In the genomic region with DNA sequence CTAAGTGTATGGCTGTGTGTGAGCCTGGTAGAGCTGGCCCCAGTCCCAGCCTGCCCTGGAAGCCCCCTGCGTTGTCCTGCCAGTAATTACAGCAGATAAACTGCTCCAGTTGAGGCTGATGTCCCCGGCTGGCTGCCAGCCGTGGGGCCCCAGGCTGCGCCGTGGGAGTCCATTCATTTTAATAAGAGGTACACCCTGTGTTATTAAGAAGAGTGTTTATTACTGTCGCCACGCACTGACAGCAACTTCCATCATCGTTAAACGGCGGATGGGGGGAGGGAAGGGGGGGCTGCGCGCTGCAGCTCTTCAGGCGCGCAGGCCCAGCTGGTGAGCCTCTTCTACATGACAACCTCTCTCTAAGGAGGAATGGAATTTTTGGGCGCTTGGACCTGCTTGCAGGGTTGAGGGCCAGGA, we compare ENCODE assay signal across 12 mouse cellular contexts. TPM values are rescaled to one million over a fixed set of nuclear protein-coding genes. Genes with fewer than 3 reads are reported as not detected.
DNase-seq lines count a peak whose midpoint lies in the region; ATAC-seq and TF ChIP-seq lines count a peak whose summit lies in the region.
"Had no signal": no experiment of that assay in that cellular context is flagged by ENCODE, and none has a peak within 500 bp of the region (broad histone marks: within the 10 kb centered on the region; RNA-seq: fewer than 3 reads in every experiment).

No protein-coding gene starts in this region.

- peak overlapping the region; percentile 45 for H3K4me2 ChIP-seq in heart, embryonic 14.5 days (ENCODE audit: low read length)
- H3K4me2 ChIP-seq in lung, embryonic 14.5 days, result no peak overlapping the region
- no peak overlapping the region for H3K4me2 ChIP-seq in lung, postnatal 0 days (replicated peaks; ENCODE audit: low read depth, low read length)
- 0 out of 2 replicates have a peak overlapping the region, but pooled peaks have one; percentile 15 for H3K4me2 ChIP-seq in forebrain, embryonic 12.5 days
- H3K4me2 ChIP-seq in hindbrain, postnatal 0 days (ENCODE audit: low read depth, low read length), result peak overlapping the region; percentile 8; the same call in 1 of the 2 replicates
- H3K4me2 ChIP-seq: liver, embryonic 13.5 days had no signal

- no peaks in the 10 kb centered on the region for H3K27me3 ChIP-seq in heart, embryonic 14.5 days (ENCODE audit: control insufficient read depth, insufficient read depth, low read length)
- H3K27me3 ChIP-seq in lung, embryonic 14.5 days (ENCODE audit: insufficient read depth, low read length), result no peaks in the 10 kb centered on the region
- H3K27me3 ChIP-seq in lung, postnatal 0 days (replicated peaks; ENCODE audit: insufficient read depth, low read length), result no peaks in the 10 kb centered on the region
- H3K27me3 ChIP-seq in forebrain, embryonic 12.5 days, result peaks cover 7% of the 10 kb centered on the region; the same call in 1 of the 2 replicates
- no peaks in the 10 kb centered on the region for H3K27me3 ChIP-seq in hindbrain, postnatal 0 days (ENCODE audit: insufficient read depth, low read length)

- ATAC-seq in heart, embryonic 14.5 days (ENCODE audit: insufficient number of reproducible peaks, insufficient read depth, low FRiP score, low read depth), result no peak
- ATAC-seq in lung, embryonic 14.5 days (ENCODE audit: insufficient read depth), result peak; percentile 73
- ATAC-seq in lung, postnatal 0 days, result no peak
- ATAC-seq in forebrain, embryonic 12.5 days (ENCODE audit: low FRiP score), result peak; percentile 63; the same call in 1 of the 2 replicates
- peak; percentile 47; the same call in 1 of the 2 replicates for ATAC-seq in hindbrain, postnatal 0 days

- H3K36me3 ChIP-seq in heart, embryonic 14.5 days (ENCODE audit: control insufficient read depth, insufficient read depth, low read length), result no peaks in the 10 kb centered on the region
- no peaks in the 10 kb centered on the region for H3K36me3 ChIP-seq in lung, embryonic 14.5 days (ENCODE audit: insufficient read depth)
- no peaks in the 10 kb centered on the region for H3K36me3 ChIP-seq in lung, postnatal 0 days (ENCODE audit: insufficient read depth, low read length)
- H3K36me3 ChIP-seq in forebrain, embryonic 12.5 days (replicated peaks), result no peaks in the 10 kb centered on the region
- H3K36me3 ChIP-seq in hindbrain, postnatal 0 days (ENCODE audit: insufficient read depth, low read length), result no peaks in the 10 kb centered on the region
- H3K36me3 ChIP-seq: liver, embryonic 13.5 days had no signal

- no peak overlapping the region; a peak in 1 of 4 replicates for H3K4me3 ChIP-seq in heart, embryonic 14.5 days (ENCODE audit: control insufficient read depth in 1 of 2, insufficient read depth in 1 of 2, low read depth in 1 of 2, low read length in 2 of 2)
- H3K4me3 ChIP-seq in lung, embryonic 14.5 days (ENCODE audit: low read depth, low read length), result no peak overlapping the region
- H3K4me3 ChIP-seq in lung, postnatal 0 days (ENCODE audit: low read depth, low read length), result no peak overlapping the region
- no peak overlapping the region for H3K4me3 ChIP-seq in forebrain, embryonic 12.5 days (replicated peaks)
- H3K4me3 ChIP-seq in hindbrain, postnatal 0 days (ENCODE audit: low read length), result no peak overlapping the region
- H3K4me3 ChIP-seq: liver, embryonic 13.5 days had no signal

- intact Hi-C loops in heart, postnatal 14 days (cut with DNase I), result no loop called here
- intact Hi-C loops in gastrocnemius, postnatal 36 days (cut with DNase I), result no loop called here

- TF ChIP-seq EP300 in lung, postnatal 0 days (IDR thresholded peaks at IDR 0.05), result no peak

- H3K4me1 ChIP-seq in heart, embryonic 14.5 days (ENCODE audit: control insufficient read depth in 2 of 2, insufficient read depth in 2 of 2, low read length in 2 of 2), result peaks cover 8 to 19% of the 10 kb centered on the region in 2 experiments
- no peaks in the 10 kb centered on the region for H3K4me1 ChIP-seq in lung, embryonic 14.5 days (ENCODE audit: insufficient read depth)
- H3K4me1 ChIP-seq in lung, postnatal 0 days (ENCODE audit: insufficient read depth, low read depth, low read length), result no peaks in the 10 kb centered on the region; the same call in 1 of the 2 replicates
- H3K4me1 ChIP-seq in forebrain, embryonic 12.5 days, result peaks cover 17% of the 10 kb centered on the region
- peaks cover 7% of the 10 kb centered on the region; the same call in 1 of the 2 replicates for H3K4me1 ChIP-seq in hindbrain, postnatal 0 days (ENCODE audit: insufficient read depth, low read length)
- H3K4me1 ChIP-seq: liver, embryonic 13.5 days had no signal

- H3K27ac ChIP-seq in heart, embryonic 14.5 days (replicated peaks in 1 of 2; ENCODE audit: control insufficient read depth in 1 of 2, insufficient read depth in 1 of 2, low read depth in 2 of 2, low read length in 2 of 2), result no peak overlapping the region
- H3K27ac ChIP-seq in lung, embryonic 14.5 days (ENCODE audit: low read depth), result no peak overlapping the region
- no peak overlapping the region for H3K27ac ChIP-seq in lung, postnatal 0 days (ENCODE audit: low read length)
- H3K27ac ChIP-seq in forebrain, embryonic 12.5 days, result no peak overlapping the region
- H3K27ac ChIP-seq in hindbrain, postnatal 0 days, result no peak overlapping the region
- H3K27ac ChIP-seq: liver, embryonic 13.5 days had no signal

- H3K9me3 ChIP-seq in heart, embryonic 14.5 days (ENCODE audit: control insufficient read depth, low read length), result no peaks in the 10 kb centered on the region
- no peaks in the 10 kb centered on the region for H3K9me3 ChIP-seq in lung, embryonic 14.5 days (ENCODE audit: low read depth, low read length)
- no peaks in the 10 kb centered on the region for H3K9me3 ChIP-seq in lung, postnatal 0 days (ENCODE audit: low read length)
- H3K9me3 ChIP-seq in forebrain, embryonic 12.5 days, result no peaks in the 10 kb centered on the region
- H3K9me3 ChIP-seq in hindbrain, postnatal 0 days (ENCODE audit: low read length), result no peaks in the 10 kb centered on the region
- H3K9me3 ChIP-seq: liver, embryonic 13.5 days had no signal

- no peak for DNase-seq in heart, postnatal 14 days
- peak; percentile 70 for DNase-seq in lung, embryonic 14.5 days
- no peak for DNase-seq in lung, postnatal 0 days (ENCODE audit: low spot score)
- DNase-seq in hindbrain, postnatal 0 days (ENCODE audit: low spot score), result peak; percentile 60
- DNase-seq in layer of hippocampus, adult 11-12 months (ENCODE audit: low spot score), result no peak
- no peak for DNase-seq in gastrocnemius, postnatal 36 days
- DNase-seq: B cell, adult 2 months; gastrocnemius, postnatal 25 days; liver, embryonic 13.5 days; thymus, postnatal 4 days had no signal

- WGBS in heart, embryonic 14.5 days, result 36% methylated on average over 15 of the region's 15 CpGs
- WGBS in lung, embryonic 14.5 days, result 26% methylated on average over 15 of the region's 15 CpGs
- WGBS in lung, postnatal 0 days, result 50% methylated on average over 15 of the region's 15 CpGs
- 45% methylated on average over 15 of the region's 15 CpGs for WGBS in forebrain, embryonic 12.5 days
- WGBS in hindbrain, postnatal 0 days, result 28% methylated on average over 15 of the region's 15 CpGs

- H3K9ac ChIP-seq in heart, embryonic 14.5 days (ENCODE audit: low read length), result no peak overlapping the region
- no peak overlapping the region for H3K9ac ChIP-seq in lung, embryonic 14.5 days
- no peak overlapping the region for H3K9ac ChIP-seq in lung, postnatal 0 days (replicated peaks; ENCODE audit: low read depth)
- H3K9ac ChIP-seq in forebrain, embryonic 12.5 days, result no peak overlapping the region
- H3K9ac ChIP-seq in hindbrain, postnatal 0 days (replicated peaks; ENCODE audit: low read length), result 0 out of 2 replicates have a peak overlapping the region, but pooled peaks have one; percentile 9
- H3K9ac ChIP-seq: liver, embryonic 13.5 days had no signal

- no peak for TF ChIP-seq CTCF in lung, embryonic 14.5 days (IDR thresholded peaks at IDR 0.05; ENCODE audit: low read depth)
- TF ChIP-seq CTCF in lung, postnatal 0 days (IDR thresholded peaks at IDR 0.05), result no peak
- TF ChIP-seq CTCF in hindbrain, postnatal 0 days (IDR thresholded peaks at IDR 0.05; ENCODE audit: low read depth), result no peak

RNA-seq across cellular contexts. Expression of gene Gpatch2l, which starts 49.6 kb away (rescaled TPM):
- polyA plus RNA-seq in heart, embryonic 14.5 days (2014; fragmentation: Nextera tagmentation; extraction: Ambion mirVana), result 12.6 and 13.7 TPM in 2 replicates
- 10 to 100 TPM; 16.4 to 17.8 TPM for total RNA-seq in heart, postnatal 14 days (2021)
- polyA plus RNA-seq in lung, embryonic 14.5 days (2014; fragmentation: Nextera tagmentation; extraction: Ambion mirVana), result 16.1 and 18.2 TPM in 2 replicates
- polyA plus RNA-seq in lung, postnatal 0 days (2015; fragmentation: Nextera tagmentation; extraction: Ambion mirVana), result 10.0 and 11.6 TPM in 2 replicates
- polyA plus RNA-seq in forebrain, embryonic 12.5 days (2016; fragmentation: Nextera tagmentation; extraction: Ambion mirVana), result 21.8 and 24.3 TPM in 2 replicates
- 28.4 and 38.0 TPM in 2 replicates for total RNA-seq in hindbrain, postnatal 0 days (2014; rRNA removed)
- polyA plus RNA-seq in hindbrain, postnatal 0 days (2015; fragmentation: Nextera tagmentation; extraction: Ambion mirVana), result 19.8 and 21.5 TPM in 2 replicates
- 10 to 100 TPM; 11.9 TPM for total RNA-seq in gastrocnemius, postnatal 36 days (2021)

Comparison
In these comparisons a context has a peak if more than half of its experiments do, and no peak if none do; other contexts are left out.
1. ATAC-seq: peak in lung, embryonic 14.5 days (single experiment), forebrain, embryonic 12.5 days (single experiment) and hindbrain, postnatal 0 days (single experiment); none in heart, embryonic 14.5 days (single experiment) and lung, postnatal 0 days (single experiment).
2. DNase-seq: peak in lung, embryonic 14.5 days (single experiment) and hindbrain, postnatal 0 days (single experiment); none in heart, postnatal 14 days (0 of 2), lung, postnatal 0 days (single experiment), layer of hippocampus, adult 11-12 months (single experiment) and gastrocnemius, postnatal 36 days (0 of 2).
3. H3K4me2 ChIP-seq: peak in heart, embryonic 14.5 days (single experiment), forebrain, embryonic 12.5 days (single experiment) and hindbrain, postnatal 0 days (single experiment); none in lung, embryonic 14.5 days (single experiment) and lung, postnatal 0 days (single experiment).